Mouse (Mus musculus) spleen, embryonic (tissue): Measurements from ENCODE around the gene Ddx55.

ENCODE experiments used
- CTCF ChIA-PET: fragments of 350-600 bp; sonication (Branson Sonifier 250); formaldehyde crosslinking; loops from one replicate; lab custom pipeline; 2022; lab: Charles Lee

Gene Ddx55

GRCm38 (mm10) chr5:124605041-124605622 is 52.5 kb downstream of the Ddx55 start:
- CTCF ChIA-PET, result no interaction called here

- CTCF ChIA-PET, result interaction anchor here (0.6 kb wide), 1 partner anchor 130 kb away, joined by 6 read pairs; no protein-coding TSS in a partner anchor
Observed at GRCm38 (mm10) chr5:124610965-124611364, 58.3 kb downstream of the Ddx55 start.

GRCm38 (mm10) chr5:124614709-124615108 is 62.0 kb downstream of the Ddx55 start:
- CTCF ChIA-PET, result no interaction called here

- CTCF ChIA-PET, result interaction anchor here (0.5 kb wide), 1 partner anchor 15 kb away, joined by 3 read pairs; no protein-coding TSS in a partner anchor
Observed at GRCm38 (mm10) chr5:124618711-124619110, 66.0 kb downstream of the Ddx55 start.
